Mouse (Mus musculus) thymus, postnatal 10 days (tissue): ENCODE measurements at regions not wholly inside any gene's neighbourhood (a gene's known extent, or its start where the extent isn't known, plus 50 kb on each side); places are given as distances from the start of the nearest gene placed in this dataset.

Experiments
- DNase-seq, 2 experiments: peaks; one replicate each; pipeline ENCODE4 v3.0.0; 2021; ENCODE audit warnings: low spot score in 2 of 2

GRCm38 (mm10) chr16:78877941-78878340, 52.8 kb upstream of the Chodl start:
- DNase-seq: no peak

GRCm38 (mm10) chr16:78859006-78859405, 71.7 kb upstream of the Chodl start:
- DNase-seq: no peak

GRCm38 (mm10) chr16:78830957-78831356, 99.8 kb upstream of the Chodl start:
- DNase-seq: no peak

- no peak for DNase-seq
These were observed 103.0 kb upstream of the Chodl start for GRCm38 (mm10) chr16:78827739-78828138.

GRCm38 (mm10) chr16:78790064-78790463, 140.7 kb upstream of the Chodl start:
- no peak for DNase-seq

GRCm38 (mm10) chr16:78759226-78759625, 171.5 kb upstream of the Chodl start:
- DNase-seq: no peak

GRCm38 (mm10) chr16:78737902-78738301, 161.4 kb upstream of the D16Ertd472e start:
- DNase-seq: no peak

- DNase-seq: no peak
These were observed 154.3 kb upstream of the D16Ertd472e start for GRCm38 (mm10) chr16:78730583-78731501.

- no peak for DNase-seq
These were observed 149.0 kb upstream of the D16Ertd472e start for GRCm38 (mm10) chr16:78725541-78725940.

- no peak for DNase-seq
These were observed 133.4 kb upstream of the D16Ertd472e start for GRCm38 (mm10) chr16:78709943-78710342.

GRCm38 (mm10) chr16:78707566-78707965, 131.1 kb upstream of the D16Ertd472e start:
- DNase-seq: no peak

GRCm38 (mm10) chr16:78707165-78707564, 130.7 kb upstream of the D16Ertd472e start:
- DNase-seq: no peak

- DNase-seq: no peak
These were observed 121.2 kb upstream of the D16Ertd472e start for GRCm38 (mm10) chr16:78697514-78698209.

- no peak for DNase-seq
These were observed 111.7 kb upstream of the D16Ertd472e start for GRCm38 (mm10) chr16:78688251-78688650.

GRCm38 (mm10) chr16:78685160-78685559, 108.7 kb upstream of the D16Ertd472e start:
- DNase-seq: no peak

- no peak for DNase-seq
These were observed 107.5 kb upstream of the D16Ertd472e start for GRCm38 (mm10) chr16:78684031-78684430.

GRCm38 (mm10) chr16:78661126-78661525, 84.6 kb upstream of the D16Ertd472e start:
- no peak for DNase-seq

GRCm38 (mm10) chr16:78644710-78645109, 68.2 kb upstream of the D16Ertd472e start:
- peak in 1 of 2 experiments; percentile 36 for DNase-seq

- DNase-seq: no peak
These were observed 65.2 kb upstream of the D16Ertd472e start for GRCm38 (mm10) chr16:78641717-78642116.

GRCm38 (mm10) chr16:78641205-78641604, 64.7 kb upstream of the D16Ertd472e start:
- no peak for DNase-seq

- DNase-seq: no peak
These were observed 60.9 kb upstream of the D16Ertd472e start for GRCm38 (mm10) chr16:78637452-78637851.

- DNase-seq: peak in 1 of 2 experiments; percentile 34
These were observed 60.5 kb upstream of the D16Ertd472e start for GRCm38 (mm10) chr16:78637015-78637414.

GRCm38 (mm10) chr16:78635774-78636173, 59.3 kb upstream of the D16Ertd472e start:
- no peak for DNase-seq
